Mouse (Mus musculus): Measurements from ENCODE around the gene Gm29427.
A peak's percentile ranks its signal among the peaks of the same experiment; 100 is the strongest.

Gene Gm29427

DNA sequence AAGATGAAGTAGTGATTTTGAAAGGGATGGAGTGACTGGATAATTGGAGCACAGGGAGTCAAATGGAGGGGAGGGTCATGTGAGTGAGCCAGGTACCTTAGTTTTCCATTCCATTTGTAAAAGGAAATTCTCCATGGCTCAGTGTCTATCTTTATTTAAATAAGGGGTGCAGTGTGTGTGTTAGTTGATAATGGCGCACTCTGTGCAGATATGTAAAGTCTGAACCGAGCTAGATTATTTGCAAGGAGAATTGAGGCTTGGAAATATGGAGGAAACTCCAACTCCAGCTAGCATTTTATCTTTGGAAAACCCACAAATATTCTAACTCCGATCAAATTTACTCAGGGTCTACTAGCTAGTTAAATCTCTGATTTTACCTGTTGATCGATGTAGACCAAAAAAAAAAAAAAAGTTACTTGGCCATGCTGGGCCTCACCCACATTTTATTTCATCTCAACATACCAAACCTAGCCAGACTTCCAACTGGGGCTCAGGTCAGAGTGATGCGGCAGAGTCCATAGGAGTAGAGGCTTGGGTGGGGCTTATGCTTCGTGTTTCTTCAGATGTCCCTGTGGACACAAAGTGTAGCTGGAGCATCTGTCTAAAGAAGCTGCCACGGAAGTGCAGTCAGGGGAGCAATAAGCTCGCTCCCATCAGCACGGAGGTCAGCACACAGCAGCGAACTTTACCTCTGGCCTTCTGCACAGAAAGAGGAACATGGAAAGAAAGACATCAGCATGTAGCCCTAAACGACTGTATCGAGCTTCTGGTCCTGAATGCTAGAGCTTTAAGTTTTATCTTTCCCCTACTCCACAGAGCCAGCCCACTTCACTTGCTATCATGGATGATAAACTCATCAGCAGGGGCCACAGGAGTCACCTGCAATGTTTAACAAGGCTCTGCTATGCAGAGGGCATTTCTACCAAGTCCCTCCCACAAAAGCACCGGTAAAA lies 17.4 kb upstream of the Gm29427 start:
- DNase-seq (ENCODE audit: low read depth, low spot score): no peak

DNA sequence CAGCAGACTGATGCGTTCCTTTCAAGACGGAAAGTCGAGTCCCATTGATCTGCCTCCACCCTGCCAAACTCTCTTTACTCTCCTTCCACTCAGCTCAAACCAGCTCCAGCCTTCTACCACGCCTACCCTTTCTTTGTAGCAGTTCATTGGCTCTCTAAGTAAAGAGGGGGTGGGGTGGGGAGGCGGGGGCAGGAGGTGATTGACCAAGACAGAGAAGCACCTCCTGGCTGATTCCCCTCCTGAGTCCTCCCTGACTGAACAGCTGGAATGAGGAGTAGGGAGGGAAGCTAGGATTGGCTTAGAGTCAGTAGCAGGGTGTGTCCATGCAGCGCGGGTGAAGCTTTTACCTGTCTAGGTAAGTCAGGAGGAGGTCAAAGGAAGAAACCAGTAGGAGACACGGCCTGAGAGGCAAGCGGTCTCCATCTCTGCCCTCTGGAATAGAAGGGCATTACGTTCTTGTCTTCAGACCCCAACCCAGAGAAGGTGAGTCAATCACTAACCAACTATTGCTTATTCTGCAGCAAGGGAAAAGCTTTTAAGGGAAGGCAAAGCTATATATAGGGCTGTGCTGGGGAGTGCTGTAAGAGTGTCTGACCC lies 16.2 kb upstream of the Gm29427 start, which contains the start of gene AA986860:
Gene AA986860 (plus strand): TSS at position 236 of the 597 bp plus-strand sequence.
- DNase-seq (ENCODE audit: low read depth, low spot score): no peak

DNA sequence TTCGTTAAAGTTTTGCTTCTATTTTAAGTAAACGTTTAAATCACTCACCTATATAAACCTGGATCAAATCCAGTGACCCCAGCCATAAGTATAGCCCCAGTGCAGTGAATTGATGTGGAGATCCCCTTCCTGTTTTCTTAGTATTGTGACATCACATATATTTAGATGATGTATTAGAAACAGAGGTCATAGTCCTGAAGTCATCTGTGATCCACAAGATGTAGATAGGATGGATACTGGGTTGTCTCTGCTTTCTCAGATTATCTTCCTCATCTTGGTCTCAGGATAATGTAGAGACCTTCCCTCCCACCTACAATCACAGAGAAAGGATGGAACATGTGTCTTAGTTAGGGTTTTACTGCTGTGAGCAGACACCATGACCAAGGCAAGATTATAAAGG lies 13.6 kb upstream of the Gm29427 start, which contains the start of gene Pfkfb2:
Gene Pfkfb2 (minus strand): TSS at position 101 of the 400 bp plus-strand sequence.
- no peak for DNase-seq (ENCODE audit: low read depth, low spot score)

DNA sequence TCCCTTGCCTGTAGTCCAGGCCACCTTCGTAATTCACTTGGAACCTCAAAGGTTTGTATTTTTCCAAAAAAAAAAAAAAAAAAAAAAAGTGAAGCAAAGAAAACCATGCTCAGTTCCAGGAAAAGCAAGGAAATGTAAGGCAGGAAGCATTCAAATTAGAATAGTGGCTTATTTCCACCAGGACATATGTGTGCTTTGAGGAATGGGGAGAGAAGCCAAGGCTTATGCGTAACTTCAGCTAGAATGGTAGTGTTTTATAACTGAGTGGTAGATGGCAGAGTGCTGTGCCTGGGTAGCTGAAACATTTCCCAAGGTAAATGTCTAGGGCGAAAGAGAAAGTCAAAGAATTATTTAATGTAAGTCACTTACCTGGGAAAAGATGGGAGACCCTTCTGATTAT lies 13.1 kb upstream of the Gm29427 start:
- no peak for DNase-seq (ENCODE audit: low read depth, low spot score)

DNA sequence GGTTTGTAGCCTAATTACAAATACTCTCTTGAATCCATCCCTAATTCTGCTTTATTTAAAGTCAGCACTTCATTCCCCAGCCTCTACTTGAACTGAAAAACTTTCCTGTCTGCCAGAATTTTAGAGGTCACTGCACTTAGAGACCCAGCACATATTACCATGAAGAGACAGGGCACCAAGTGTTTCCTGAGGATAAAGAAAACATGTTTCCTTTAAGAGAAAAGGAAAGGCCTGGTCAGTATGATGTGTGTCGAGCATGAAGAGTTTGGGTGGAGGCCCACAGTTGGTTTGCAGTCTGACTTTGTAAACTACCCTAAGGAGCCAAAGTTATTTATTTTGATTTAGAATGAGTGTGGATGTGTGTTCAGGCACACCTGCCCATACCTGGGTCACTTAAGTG lies 12.5 kb upstream of the Gm29427 start:
- no peak for DNase-seq (ENCODE audit: low read depth, low spot score)

DNA sequence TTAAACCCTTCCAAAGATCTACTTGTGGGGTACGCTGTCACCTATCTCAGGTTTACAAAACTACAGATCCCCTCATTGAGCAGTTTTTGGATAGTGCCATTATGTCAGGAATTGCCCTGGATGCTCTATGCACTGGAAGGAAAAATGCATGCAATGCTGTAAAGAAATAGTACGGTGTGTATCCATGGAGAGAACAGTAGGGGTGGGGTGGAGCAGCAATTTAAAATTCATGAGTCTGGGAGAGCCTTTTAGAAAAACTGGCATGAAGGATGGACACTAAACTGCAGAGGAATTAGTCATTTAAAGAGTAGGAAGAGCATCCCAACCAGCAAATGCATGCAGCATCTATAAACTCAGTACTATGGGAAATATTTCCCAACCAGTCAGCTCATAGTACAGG lies 10.8 kb upstream of the Gm29427 start:
- no peak for DNase-seq (ENCODE audit: low read depth, low spot score)

DNA sequence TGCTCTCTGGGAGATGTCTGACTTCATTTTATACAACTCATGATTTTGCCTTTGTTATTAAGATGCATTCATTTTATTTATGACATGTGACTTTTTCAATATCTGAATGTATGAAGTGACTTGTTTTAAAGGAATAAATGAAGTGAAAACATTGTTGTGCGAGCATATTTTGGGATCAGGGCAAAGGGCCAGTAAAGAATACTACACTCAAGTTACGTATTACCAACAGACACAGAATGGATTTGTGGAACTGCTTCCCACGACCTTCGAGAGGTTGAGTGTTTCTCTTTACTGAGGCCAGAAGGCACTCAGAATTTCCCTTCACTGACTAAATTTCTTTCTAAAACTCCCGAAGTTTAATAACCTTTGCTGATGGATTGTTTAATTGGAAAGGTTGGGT lies 8.6 kb upstream of the Gm29427 start:
- DNase-seq (ENCODE audit: low read depth, low spot score): no peak

DNA sequence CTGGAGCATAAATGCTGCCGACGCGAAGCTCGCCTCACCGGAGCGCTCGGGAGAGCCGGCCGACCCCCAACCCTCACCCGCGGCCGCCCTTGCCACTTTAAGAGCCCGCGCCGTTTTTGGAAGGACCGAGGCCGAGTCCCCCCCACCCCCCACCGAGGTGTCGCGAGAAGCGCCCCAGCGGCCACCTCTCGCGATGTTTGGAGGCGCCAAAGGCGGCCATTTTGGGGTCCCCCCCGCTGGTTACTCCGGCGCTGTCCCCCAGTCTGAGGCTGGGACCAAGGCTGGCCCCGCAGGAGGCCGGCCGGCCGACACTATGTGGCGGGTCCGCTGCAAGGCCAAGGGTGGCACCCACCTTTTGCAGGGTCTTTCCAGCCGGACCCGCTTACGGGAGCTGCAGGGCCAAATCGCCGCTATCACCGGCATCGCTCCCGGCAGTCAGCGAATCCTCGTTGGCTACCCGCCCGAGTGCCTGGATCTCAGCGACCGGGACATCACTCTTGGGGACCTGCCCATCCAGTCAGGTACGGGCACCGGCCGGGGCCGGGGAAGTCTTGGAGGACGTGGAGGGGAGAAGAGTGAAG lies 1.8 kb upstream of the Gm29427 start, which contains the start of gene Yod1:
Gene Yod1 (plus strand): TSS at position 37 of the 581 bp plus-strand sequence.
- DNase-seq (ENCODE audit: low read depth, low spot score): peak; percentile 93

DNA sequence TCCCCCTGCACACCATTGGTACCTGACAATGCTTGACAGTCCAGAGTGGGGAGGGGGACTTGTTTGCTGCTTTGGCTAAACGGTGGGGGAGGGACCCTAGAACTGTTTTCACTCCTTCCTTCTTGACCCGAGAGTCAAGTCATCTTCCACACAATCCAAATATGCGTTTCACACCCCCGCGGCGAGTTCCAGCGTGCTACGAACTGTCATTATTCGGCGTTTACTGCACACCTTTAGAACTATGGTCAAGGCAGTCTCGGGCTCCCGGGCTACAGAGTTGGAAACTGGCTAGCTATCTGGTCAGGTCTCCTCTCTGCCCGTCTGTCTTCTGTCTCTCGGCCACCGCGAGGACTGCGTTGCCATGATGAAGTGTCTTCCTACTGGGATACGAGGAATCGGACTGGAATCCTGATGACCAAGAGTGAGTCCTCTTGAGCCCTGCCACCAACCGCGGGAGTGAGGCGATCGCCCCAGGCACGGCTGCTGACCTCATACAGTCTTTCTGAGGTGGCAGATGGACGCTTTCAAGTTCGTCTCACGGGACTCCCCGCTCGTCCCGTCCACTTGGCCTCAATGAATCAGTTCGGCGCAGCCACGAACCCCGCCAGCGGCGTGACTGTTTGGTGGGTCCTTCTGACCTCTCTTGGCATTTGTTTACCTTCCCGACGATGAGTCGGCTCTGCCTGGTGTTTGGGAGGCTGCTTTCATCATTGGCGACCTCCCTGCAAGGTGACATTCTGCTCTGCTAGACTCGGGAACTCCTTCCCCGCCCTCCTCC lies 1.1 kb upstream of the Gm29427 start:
- DNase-seq (ENCODE audit: low read depth, low spot score): peak; percentile 4

DNA sequence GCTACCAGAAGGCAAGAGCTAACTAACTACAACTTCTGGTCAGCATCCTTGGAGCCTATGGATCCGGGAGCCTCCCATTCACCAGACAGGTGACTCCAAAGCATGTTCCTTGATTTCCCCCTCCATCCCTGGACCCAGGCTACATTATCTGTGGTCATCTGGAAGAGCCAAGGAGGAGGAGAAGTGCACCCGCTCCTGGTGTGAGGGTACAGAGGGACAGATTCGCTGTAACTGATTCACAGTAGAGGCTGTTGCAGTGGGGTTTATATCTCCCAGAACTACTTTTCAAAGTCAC lies 566 bp upstream of the Gm29427 start:
- no peak for DNase-seq (ENCODE audit: low read depth, low spot score)

DNA sequence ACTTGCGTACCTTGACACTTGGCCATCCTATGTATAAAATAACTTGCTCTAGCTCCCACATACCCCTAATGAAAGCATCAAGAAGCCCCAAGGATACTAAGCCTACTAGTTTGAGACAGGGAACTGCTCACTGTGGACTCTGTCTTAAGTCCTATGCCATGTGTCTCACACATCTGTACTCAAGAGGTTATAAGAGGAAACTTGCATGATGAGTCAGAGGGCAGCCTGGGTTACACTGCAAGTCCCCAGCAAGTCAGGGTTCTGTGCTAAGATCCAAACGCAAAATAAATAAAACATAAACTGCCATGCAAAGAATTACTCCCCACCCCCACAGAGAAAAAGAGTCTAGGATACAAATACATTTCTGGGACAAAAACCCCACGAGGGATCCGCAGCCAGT lies 1.6 kb downstream of the Gm29427 start:
- no peak for DNase-seq (ENCODE audit: low read depth, low spot score)

DNA sequence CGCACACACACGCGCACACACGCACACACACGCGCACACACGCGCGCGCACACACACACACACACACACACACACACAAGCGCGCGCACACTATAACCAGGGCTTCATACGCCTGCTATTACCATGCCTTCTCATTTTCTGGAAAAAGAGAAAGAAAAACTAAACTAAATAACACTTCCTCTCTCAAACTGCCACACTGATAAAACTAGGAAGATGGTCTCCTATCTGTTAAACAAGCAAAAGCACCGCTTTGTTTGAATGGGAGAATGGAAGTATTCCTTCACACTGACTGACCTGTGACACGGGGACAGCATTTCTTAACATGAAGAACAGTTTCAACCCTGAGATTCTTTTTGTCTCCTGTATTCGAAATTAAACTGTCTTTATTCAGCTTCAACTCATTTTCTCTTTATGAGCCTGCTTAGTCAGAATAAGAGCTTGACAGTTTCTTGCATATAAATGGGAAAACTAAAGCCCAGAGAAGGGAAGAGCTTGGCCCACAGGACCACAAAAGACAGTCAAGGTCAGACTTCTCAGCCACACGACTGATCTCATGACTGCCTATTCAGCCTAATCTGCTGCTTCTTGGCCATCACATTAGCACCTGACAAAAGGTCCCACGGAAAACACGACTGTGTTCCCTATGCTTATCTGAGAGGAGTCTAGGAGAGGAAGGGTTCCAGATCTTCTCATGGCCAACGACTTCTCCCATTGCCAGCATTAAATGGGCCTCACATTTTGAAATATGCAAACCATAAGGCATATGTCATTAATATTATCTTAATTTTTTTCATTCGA lies 5.1 kb downstream of the Gm29427 start:
- DNase-seq (ENCODE audit: low read depth, low spot score): no peak

DNA sequence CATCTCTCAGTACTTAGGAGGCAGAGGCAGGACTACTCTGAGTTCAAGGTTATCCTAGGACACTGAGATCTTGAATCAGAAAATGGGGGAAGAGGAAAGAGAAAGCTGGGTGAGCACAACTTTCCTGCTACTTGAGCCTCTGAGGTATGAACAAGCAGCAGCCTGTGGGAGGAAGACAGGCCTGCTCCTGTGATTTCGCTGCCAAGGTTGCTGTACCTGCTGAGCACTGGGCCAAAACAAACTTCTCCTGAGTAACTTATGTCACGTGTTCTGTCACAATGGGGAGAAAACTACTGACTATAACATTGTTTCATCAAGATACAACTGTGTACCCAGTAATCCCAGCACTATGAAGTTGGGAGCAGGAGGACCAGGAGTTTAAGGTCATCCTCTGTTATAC lies 12.0 kb downstream of the Gm29427 start:
- DNase-seq (ENCODE audit: low read depth, low spot score): no peak

DNA sequence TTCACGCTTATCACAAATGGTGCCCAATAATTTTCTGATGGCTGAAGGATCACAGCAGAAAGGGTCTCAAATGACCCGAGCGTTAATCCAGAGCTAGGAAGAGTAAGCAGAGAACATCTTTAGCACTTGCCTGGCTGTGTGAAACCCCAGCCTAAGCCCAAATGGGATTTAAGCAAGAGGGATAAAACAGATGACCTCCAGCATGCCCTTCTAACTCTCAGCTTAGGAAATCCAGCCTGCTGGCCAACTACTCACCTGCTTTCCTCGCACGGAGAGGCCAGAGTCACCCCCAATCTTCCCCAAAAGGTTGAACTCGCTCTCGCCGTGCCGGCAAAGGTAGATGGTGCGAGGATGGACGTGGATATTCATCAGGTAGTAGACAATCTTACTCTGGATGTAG lies 13.6 kb downstream of the Gm29427 start:
- DNase-seq (ENCODE audit: low read depth, low spot score): no peak

DNA sequence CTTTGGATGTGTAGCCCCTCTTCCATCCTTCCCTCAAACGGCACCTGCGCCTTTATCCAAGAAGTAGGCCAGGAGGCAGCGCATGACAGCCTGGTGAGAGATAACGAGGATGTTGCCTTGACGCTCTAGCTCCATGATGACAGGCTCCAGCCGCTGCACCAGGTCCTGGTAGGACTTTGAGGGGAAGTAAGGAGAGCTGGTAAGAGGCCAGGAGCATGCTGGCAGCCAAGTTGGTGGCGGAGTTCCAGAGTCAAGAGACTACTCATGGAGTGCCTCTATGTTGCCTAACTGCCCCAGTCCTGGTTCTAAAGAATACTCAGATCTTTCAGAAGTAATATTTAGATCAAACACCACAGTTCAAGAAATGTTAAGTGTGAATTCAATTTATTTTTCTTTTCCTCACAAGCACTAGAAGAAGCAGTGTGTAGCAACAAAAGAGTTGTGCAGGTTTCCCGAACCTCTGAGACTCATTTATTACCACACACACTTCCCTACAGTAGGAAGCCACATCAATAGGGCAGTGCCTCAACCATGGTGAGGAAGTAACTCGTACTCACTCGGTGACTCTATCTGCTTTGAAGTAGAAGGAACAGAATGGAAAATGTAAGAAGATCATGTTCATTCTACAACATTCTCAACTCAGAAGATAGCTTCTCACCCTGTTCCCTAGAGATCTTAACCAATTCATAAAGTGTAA lies 15.5 kb downstream of the Gm29427 start:
- DNase-seq (ENCODE audit: low read depth, low spot score): peak; percentile 11

DNA sequence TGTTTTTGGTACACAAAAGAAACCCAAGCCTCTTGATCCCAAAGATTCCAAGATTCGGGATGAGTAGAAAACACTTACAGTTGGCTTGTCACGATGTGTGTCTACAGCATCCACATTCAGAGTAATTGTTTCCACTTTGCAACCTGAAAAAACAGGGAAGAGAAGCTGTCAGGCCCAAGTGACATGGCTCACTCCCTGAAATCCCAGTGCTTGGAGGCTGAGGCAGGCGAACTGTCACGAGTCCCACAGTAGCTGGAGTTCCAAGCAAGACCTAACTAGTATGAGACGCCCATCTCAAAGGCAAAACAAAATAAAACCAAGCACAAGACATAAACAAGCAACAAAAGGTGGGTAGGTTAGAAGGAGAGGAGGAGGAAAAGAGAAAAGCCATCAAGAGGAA lies 17.0 kb downstream of the Gm29427 start:
- DNase-seq (ENCODE audit: low read depth, low spot score): no peak

DNA sequence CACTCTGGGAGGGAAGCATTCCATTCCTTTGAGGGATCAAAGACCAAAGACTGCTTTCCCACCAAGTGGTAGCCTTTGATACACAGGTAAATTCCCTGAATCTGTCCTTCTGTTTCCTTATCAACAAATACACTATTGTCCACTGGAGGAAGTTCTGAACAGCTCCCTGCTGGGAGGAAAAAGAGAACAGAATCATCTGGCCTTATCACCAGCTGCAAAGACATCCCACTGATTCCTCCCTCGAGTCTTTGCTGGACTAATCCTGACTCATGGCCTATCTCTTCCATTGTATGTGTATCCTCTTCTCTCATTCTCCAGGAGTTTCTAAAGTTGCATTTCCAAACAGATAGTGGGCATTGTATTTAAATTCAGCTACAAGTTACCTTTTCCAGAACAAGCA lies 31.7 kb downstream of the Gm29427 start:
- DNase-seq (ENCODE audit: low read depth, low spot score): no peak

DNA sequence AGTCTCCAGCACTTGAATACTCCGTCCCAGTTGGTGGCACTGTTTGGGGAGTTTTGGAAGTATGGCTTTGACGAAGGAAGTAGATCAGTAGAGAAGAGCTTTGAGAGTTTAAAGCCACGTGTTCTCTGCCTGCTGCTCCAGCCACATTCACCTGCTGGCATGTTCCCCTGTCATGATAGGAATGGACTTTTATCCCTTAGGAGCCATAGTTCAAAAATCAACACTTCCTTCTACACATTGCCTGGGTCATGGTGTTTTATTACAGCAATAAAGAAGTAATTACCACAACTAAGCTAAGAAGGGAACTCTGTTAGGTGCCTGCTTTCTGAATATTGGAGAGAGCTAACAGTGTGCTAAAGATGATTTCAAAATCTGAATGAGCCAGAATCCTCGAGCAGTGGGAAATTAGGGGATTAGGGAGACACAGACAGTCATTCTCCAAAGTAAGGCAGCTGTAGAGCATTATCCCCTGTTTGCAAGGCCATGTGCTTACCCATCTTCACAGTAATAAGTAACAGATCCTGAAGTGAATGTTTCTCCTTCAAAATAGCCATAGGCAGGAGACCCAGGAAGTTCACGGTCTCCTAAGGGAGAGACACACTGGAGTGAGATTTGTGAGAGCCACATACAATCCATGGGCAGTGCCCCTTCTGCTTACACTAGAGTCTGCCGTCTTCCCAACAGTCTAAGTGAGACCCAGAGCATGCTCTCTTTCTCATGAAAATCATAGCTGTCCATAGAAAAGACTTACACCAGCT lies 33.8 kb downstream of the Gm29427 start:
- no peak for DNase-seq (ENCODE audit: low read depth, low spot score)

DNA sequence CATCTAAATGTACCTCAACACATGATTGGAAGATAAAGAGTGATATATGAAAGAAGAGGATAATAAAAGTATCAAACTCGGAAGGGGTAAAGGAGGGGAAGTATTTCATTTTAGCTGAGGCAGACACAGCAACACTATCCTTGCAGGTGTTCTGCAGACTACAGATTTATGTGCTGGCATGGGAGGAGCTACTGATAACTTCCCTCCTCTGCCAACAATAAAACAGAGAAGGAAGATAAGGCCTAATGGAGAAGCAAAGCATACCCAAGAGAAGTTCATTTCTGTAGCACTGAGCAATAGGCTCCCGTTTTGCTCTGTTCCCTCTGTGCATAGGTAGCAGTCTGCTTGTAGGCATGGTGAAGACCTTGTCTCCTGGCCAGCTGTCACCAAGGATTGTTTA lies 34.5 kb downstream of the Gm29427 start:
- DNase-seq (ENCODE audit: low read depth, low spot score): no peak

DNA sequence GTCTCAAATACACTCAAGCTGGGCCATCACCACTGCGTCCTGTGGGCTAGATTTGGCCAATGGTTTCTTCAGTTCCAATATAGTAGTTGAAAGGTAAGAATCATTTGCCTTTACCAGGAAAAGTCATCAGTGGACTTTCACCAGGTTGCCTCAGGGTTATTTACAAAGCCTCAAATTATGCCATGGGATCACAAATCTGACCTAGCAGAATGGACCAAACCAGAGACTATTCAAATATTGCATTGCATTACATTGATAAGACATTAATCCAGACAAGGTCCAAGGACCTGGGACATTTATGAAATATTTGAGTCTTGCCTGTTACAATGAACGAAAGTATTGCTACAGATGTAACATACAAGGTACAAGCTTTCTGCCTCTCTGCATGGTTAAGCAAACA lies 37.0 kb downstream of the Gm29427 start:
- no peak for DNase-seq (ENCODE audit: low read depth, low spot score)

Measured in skeletal muscle tissue, adult 2 months (tissue).